Mouse (Mus musculus) lung, postnatal 0 days (tissue): ENCODE data around the gene Numa1.

Experiments used
- CTCF ChIP-seq: IDR thresholded peaks from 2 replicates; pipeline ENCODE4 v1.5.1; 2016; ENCODE audit warnings: antibody characterized with exemption, mild to moderate bottlenecking
- EP300 ChIP-seq: IDR thresholded peaks from 2 replicates; pipeline ENCODE4 v1.6.1; 2016; ENCODE audit warnings: antibody characterized with exemption, mild to moderate bottlenecking, control low read depth

DNA sequence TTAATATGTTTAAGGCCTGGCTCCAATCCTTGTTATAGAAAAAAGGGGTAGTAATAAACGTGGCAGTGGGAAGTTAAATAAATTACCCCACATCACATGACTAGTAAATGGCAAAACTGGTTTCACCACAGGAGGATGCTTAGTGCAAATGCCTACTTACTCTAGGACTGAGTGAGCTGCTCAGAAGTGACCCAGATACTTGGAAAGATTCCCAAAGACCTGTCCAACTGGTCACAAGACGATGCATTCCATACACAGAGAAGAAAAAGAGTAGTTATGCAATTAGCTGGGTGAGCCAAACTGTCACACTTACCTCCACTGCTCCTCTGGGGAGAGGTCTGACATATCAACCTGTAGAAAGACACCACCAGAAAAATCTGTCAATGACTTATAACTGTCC, 108.4 kb downstream of the Numa1 start:
- no peak for TF ChIP-seq EP300
- TF ChIP-seq CTCF: no peak
